Mouse (Mus musculus) mammary gland, adult 2 months (tissue): ENCODE measurements around the gene Stx11. TPM values are rescaled to one million over a fixed set of nuclear protein-coding genes. Genes with fewer than 3 reads are reported as not detected.

ENCODE experiments used
- polyA plus RNA-seq: library from polyadenylated mRNA; depleted of rRNA; stranded (reverse); fragments of >200 nt; gene quantifications from 2 replicates; pipeline ENCODE4 v1.2.3, GENCODE M21; 2012; ENCODE audit warnings: low replicate concordance; rRNA removed

Stx11 gene
- polyA plus RNA-seq = 3.8 and 5.6 TPM in 2 replicates

DNA sequence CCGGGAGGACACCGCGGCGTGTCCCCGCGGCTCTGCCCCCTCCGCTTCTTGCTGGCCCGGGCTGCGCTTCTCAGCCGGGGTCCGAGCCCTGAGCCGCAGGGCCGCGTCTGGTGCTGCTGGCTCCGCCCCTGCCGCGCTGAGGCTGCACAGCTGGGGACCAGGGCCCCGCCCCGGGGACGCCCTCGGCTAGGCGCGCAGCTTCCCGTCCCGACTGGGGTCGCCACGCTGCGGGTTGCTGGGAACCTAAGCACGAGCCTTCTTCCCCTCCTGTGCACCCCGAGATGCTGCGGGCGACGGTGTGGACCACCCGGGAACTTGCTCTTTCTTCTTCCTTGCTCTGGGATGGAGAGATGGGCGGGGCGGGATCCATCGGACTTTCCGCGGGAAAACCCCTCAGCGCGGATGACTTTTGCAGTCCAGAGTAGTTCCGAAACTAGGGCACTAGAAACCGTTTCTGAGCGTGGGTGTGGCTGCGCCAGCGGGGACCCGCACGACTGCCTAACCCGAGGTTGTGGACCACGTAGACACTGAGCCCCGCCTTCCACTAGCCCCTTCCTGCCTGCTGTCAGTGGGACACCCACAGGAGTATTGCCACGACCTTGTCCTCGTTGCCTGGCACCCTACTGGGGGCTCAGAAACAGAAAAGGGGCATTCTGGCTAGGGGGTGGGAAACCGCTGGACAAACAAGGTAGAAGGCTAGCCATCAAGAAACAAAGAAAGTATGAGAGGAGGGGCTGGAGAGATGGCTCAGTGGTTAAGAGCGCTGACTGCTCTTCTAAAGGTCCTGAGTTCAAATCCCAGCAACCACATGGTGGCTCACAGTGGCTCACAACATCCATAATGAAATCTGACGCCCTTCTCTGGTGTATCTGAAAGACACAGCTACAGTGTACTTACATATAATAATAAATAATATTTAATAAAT, at the start of gene Stx11:
Gene Stx11 (minus strand): TSS at position 148 of the 925 bp plus-strand sequence.

DNA sequence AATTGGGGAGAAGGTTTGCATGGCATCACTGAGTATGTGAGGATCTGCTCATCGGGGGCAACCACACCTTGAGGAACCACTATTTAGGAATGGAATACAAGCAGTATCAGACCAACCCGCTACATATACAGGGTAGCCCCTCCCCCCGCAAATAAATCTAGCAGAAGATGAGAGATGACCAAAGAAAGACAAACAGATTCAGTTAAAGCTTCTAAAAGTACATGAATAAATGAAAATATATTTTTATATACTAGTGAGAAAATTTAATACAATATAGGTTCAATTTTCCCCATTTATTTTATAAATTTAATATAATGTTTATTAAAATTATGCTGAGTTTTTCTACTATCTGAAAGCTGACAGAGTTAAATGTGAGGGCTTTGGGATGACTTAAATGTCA, 40.9 kb upstream of the Stx11 start, which contains the start of gene Sf3b5:
Gene Sf3b5 (plus strand): TSS at position 301 of the 400 bp plus-strand sequence.

Other genes starting within 250 kb of the Stx11 start
- 26.6 and 35.2 TPM in 2 replicates for gene Utrn, start 94.9 kb downstream of the Stx11 start, polyA plus RNA-seq
- 22.1 and 60.7 TPM in 2 replicates for gene Sf3b5, start 41.0 kb upstream of the Stx11 start, polyA plus RNA-seq
- gene Plagl1, start 96.2 kb upstream of the Stx11 start, polyA plus RNA-seq = 16.4 and 20.5 TPM in 2 replicates
- not detected in 2 replicates for gene Zc2hc1b, start 213.7 kb upstream of the Stx11 start, polyA plus RNA-seq
- gene Ltv1, start 228.9 kb upstream of the Stx11 start, polyA plus RNA-seq = 7.3 and 13.0 TPM in 2 replicates